Mouse (Mus musculus): ENCODE results near the gene Gadd45a. TPM values are rescaled to one million over a fixed set of nuclear protein-coding genes. Genes with fewer than 3 reads are reported as not detected.
"Not testable (repeated sequence)": the region's sequence is repeated elsewhere in the genome, so short reads cannot be mapped to it uniquely, and the experiment has no call there.

The Gadd45a gene
- polyA plus RNA-seq, 2 experiments: 11.9 to 20.3 TPM

GRCm38 (mm10) chr6:67036356-67036811, 873 bp downstream of the Gadd45a start:
- Histone ChIP-seq H3K4me3 (replicated peaks; ENCODE audit: low read length) (peak overlapping the region; percentile 77), H3K4me2 (replicated peaks; ENCODE audit: low read depth, low read length, severe bottlenecking) (peak overlapping the region; percentile 67), H3K27ac (replicated peaks; ENCODE audit: low read depth, low read length) (peak overlapping the region; percentile 89), H3K9ac (ENCODE audit: low read depth, low read length, severe bottlenecking) (peak overlapping the region; percentile 80), H3K36me3 (ENCODE audit: control insufficient read depth, insufficient read depth, low read length) (no peaks in the 10 kb centered on the region), H3K27me3 (ENCODE audit: control insufficient read depth, insufficient read depth, low read length) (no peaks in the 10 kb centered on the region), H3K9me3 (ENCODE audit: control insufficient read depth, low read length) (no peaks in the 10 kb centered on the region), H3K4me1 (ENCODE audit: control insufficient read depth, insufficient read depth, low read length) (peaks cover 6% of the 10 kb centered on the region)
- peak; percentile 83 for DNase-seq (ENCODE audit: low spot score)
- ATAC-seq (ENCODE audit: low FRiP score, low read depth): peak; percentile 75
- WGBS: 0% methylated on average over 29 of the region's 29 CpGs
- TF ChIP-seq POLR2A (IDR thresholded peaks at IDR 0.05; ENCODE audit: borderline replicate concordance, extremely low read depth, insufficient read depth, insufficient read length): no peak

GRCm38 (mm10) chr6:67035388-67036299, 1.6 kb downstream of the Gadd45a start:
- TF ChIP-seq POLR2A (IDR thresholded peaks at IDR 0.05; ENCODE audit: borderline replicate concordance, extremely low read depth, insufficient read depth, insufficient read length): no peak
- ATAC-seq (ENCODE audit: low FRiP score, low read depth) (no peak), DNase-seq (ENCODE audit: low spot score) (no peak)
- H3K4me1 ChIP-seq (ENCODE audit: control insufficient read depth, insufficient read depth, low read length): peaks cover 6% of the 10 kb centered on the region
- H3K9me3 ChIP-seq (ENCODE audit: control insufficient read depth, low read length): no peaks in the 10 kb centered on the region
- peak overlapping the region; percentile 77 for H3K4me3 ChIP-seq (replicated peaks; ENCODE audit: low read length)
- peak overlapping the region; percentile 80 for H3K9ac ChIP-seq (ENCODE audit: low read depth, low read length, severe bottlenecking)
- WGBS: 23% methylated on average over 19 of the region's 19 CpGs
- no peak overlapping the region for H3K27ac ChIP-seq (replicated peaks; ENCODE audit: low read depth, low read length)
- H3K27me3 ChIP-seq (ENCODE audit: control insufficient read depth, insufficient read depth, low read length): no peaks in the 10 kb centered on the region
- no peaks in the 10 kb centered on the region for H3K36me3 ChIP-seq (ENCODE audit: control insufficient read depth, insufficient read depth, low read length)
- H3K4me2 ChIP-seq (replicated peaks; ENCODE audit: low read depth, low read length, severe bottlenecking): peak overlapping the region; percentile 67

- Histone ChIP-seq H3K9me3 (ENCODE audit: control insufficient read depth, low read length) (no peaks in the 10 kb centered on the region), H3K4me3 (replicated peaks; ENCODE audit: low read length) (no peak overlapping the region), H3K4me1 (ENCODE audit: control insufficient read depth, insufficient read depth, low read length) (peaks cover 6% of the 10 kb centered on the region), H3K27ac (replicated peaks; ENCODE audit: low read depth, low read length) (no peak overlapping the region), H3K27me3 (ENCODE audit: control insufficient read depth, insufficient read depth, low read length) (no peaks in the 10 kb centered on the region), H3K36me3 (ENCODE audit: control insufficient read depth, insufficient read depth, low read length) (no peaks in the 10 kb centered on the region), H3K9ac (ENCODE audit: low read depth, low read length, severe bottlenecking) (no peak overlapping the region), H3K4me2 (replicated peaks; ENCODE audit: low read depth, low read length, severe bottlenecking) (no peak overlapping the region)
- TF ChIP-seq POLR2A (IDR thresholded peaks at IDR 0.05; ENCODE audit: borderline replicate concordance, extremely low read depth, insufficient read depth, insufficient read length): no peak
- DNase-seq (ENCODE audit: low spot score) (no peak), ATAC-seq (ENCODE audit: low FRiP score, low read depth) (no peak)
- WGBS: 65% methylated on average over 7 of the region's 7 CpGs
These were observed 2.7 kb downstream of the Gadd45a start for GRCm38 (mm10) chr6:67034331-67035130.

GRCm38 (mm10) chr6:67033604-67034003, 3.7 kb downstream of the Gadd45a start:
- ATAC-seq (ENCODE audit: low FRiP score, low read depth): no peak

DNA sequence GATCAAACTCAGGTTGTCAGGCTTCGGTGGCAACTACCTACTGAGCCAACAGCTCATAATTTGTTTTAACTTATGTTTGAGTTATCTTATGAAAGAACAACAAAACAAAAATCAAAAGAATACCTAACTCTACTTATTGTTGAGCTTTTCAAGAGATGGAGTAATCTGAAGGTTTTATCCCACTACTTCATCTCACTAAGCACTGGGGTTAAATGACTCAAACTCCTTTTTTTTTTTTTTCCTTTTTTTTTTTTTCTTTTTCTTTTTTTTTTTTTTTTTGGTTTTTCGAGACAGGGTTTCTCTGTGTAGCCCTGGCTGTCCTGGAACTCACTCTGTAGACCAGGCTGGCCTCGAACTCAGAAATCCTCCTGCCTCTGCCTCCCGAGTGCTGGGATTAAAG, 4.3 kb downstream of the Gadd45a start:
- not testable (repeated sequence) for ATAC-seq (ENCODE audit: low FRiP score, low read depth); H3K36me3 ChIP-seq (ENCODE audit: control insufficient read depth, insufficient read depth, low read length)
- 94% methylated on average over 3 of the region's 4 CpGs for WGBS

More at GRCm38 (mm10) chr6:67033604-67034003, 3.7 kb downstream of the Gadd45a start:
- H3K9ac ChIP-seq (ENCODE audit: low read depth, low read length, severe bottlenecking): no peak overlapping the region
- H3K27me3 ChIP-seq (ENCODE audit: control insufficient read depth, insufficient read depth, low read length): no peaks in the 10 kb centered on the region
- H3K4me2 ChIP-seq (replicated peaks; ENCODE audit: low read depth, low read length, severe bottlenecking): no peak overlapping the region
- H3K4me3 ChIP-seq (replicated peaks; ENCODE audit: low read length): no peak overlapping the region
- H3K4me1 ChIP-seq (ENCODE audit: control insufficient read depth, insufficient read depth, low read length): peaks cover 6% of the 10 kb centered on the region
- DNase-seq (ENCODE audit: low spot score): no peak
- H3K27ac ChIP-seq (replicated peaks; ENCODE audit: low read depth, low read length): no peak overlapping the region
- no peak for TF ChIP-seq POLR2A (IDR thresholded peaks at IDR 0.05; ENCODE audit: borderline replicate concordance, extremely low read depth, insufficient read depth, insufficient read length)
- H3K36me3 ChIP-seq (ENCODE audit: control insufficient read depth, insufficient read depth, low read length): no peaks in the 10 kb centered on the region
- 73% methylated on average over 4 of the region's 4 CpGs for WGBS
- no peaks in the 10 kb centered on the region for H3K9me3 ChIP-seq (ENCODE audit: control insufficient read depth, low read length)

DNA sequence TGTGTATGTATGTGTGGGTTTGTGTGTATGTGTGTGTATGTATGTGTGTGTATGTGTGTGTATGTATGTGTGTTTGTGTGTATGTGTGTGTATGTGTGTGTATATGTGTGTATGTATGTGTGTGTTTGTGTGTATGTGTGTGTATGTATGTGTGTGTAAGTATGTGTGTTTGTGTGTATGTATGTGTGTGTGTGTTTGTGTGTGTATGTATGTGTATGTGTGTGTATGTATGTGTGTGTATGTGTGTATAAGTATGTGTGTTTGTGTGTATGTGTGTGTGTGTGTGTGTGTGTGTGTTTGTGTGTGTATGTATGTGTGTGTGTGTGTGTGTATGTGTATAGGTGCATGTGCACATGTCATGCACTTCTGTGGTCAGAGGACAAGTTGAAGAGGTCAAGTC, 4.7 kb downstream of the Gadd45a start:
- not testable (repeated sequence) for H3K9me3 ChIP-seq (ENCODE audit: control insufficient read depth, low read length); H3K27ac ChIP-seq (replicated peaks; ENCODE audit: low read depth, low read length); H3K4me1 ChIP-seq (ENCODE audit: control insufficient read depth, insufficient read depth, low read length); ATAC-seq (ENCODE audit: low FRiP score, low read depth); H3K4me3 ChIP-seq (replicated peaks; ENCODE audit: low read length); H3K27me3 ChIP-seq (ENCODE audit: control insufficient read depth, insufficient read depth, low read length); H3K36me3 ChIP-seq (ENCODE audit: control insufficient read depth, insufficient read depth, low read length); H3K9ac ChIP-seq (ENCODE audit: low read depth, low read length, severe bottlenecking); H3K4me2 ChIP-seq (replicated peaks; ENCODE audit: low read depth, low read length, severe bottlenecking); DNase-seq (ENCODE audit: low spot score)

More for the DNA sequence above, 4.3 kb downstream of the Gadd45a start:
- H3K4me2 ChIP-seq (replicated peaks; ENCODE audit: low read depth, low read length, severe bottlenecking); H3K9me3 ChIP-seq (ENCODE audit: control insufficient read depth, low read length); H3K4me1 ChIP-seq (ENCODE audit: control insufficient read depth, insufficient read depth, low read length); H3K27ac ChIP-seq (replicated peaks; ENCODE audit: low read depth, low read length); H3K9ac ChIP-seq (ENCODE audit: low read depth, low read length, severe bottlenecking); H3K4me3 ChIP-seq (replicated peaks; ENCODE audit: low read length); DNase-seq (ENCODE audit: low spot score); H3K27me3 ChIP-seq (ENCODE audit: control insufficient read depth, insufficient read depth, low read length): not testable (repeated sequence)

Measured in limb, embryonic 14.5 days (tissue).